Mouse (Mus musculus) kidney, embryonic 14.5 days (tissue): Measurements from ENCODE around the gene Rspo1. TPM values are rescaled to one million over a fixed set of nuclear protein-coding genes. Genes with fewer than 3 reads are reported as not detected.
A peak's percentile ranks its signal among the peaks of the same experiment; 100 is the strongest.

ENCODE experiments used
- ATAC-seq: fragments of 200-750 bp; cut with Nextera tagmentation; 2 replicates; pipeline ENCODE4 v1.8.0; 2017; ENCODE audit warnings: moderate number of reproducible peaks, mild to moderate bottlenecking, moderate TSS enrichment, moderate library complexity; ENCODE audit not compliant: low FRiP score, low TSS enrichment
- H3K27ac ChIP-seq: fragments of 300-500 bp; sonication (generic); 2 replicates; pipeline ENCODE4 v1.5.1; 2014; ENCODE audit warnings: low read depth, mild to moderate bottlenecking, low read length, moderate library complexity, mixed read lengths
- H3K27me3 ChIP-seq: fragments of 300-500 bp; sonication (generic); 2 replicates; pipeline ENCODE4 v1.6.1; 2014; ENCODE audit warnings: mild to moderate bottlenecking, low read length; ENCODE audit not compliant: control insufficient read depth, insufficient read depth
- H3K36me3 ChIP-seq: fragments of 300-500 bp; sonication (generic); 2 replicates; pipeline ENCODE4 v1.6.1; 2014; ENCODE audit warnings: low read length, mixed read lengths; ENCODE audit not compliant: control insufficient read depth, insufficient read depth
- H3K4me1 ChIP-seq: fragments of 300-500 bp; sonication (generic); 2 replicates; pipeline ENCODE4 v1.6.1; 2014; ENCODE audit warnings: low read length, mixed read lengths; ENCODE audit not compliant: control insufficient read depth, insufficient read depth
- H3K4me2 ChIP-seq: fragments of 300-500 bp; sonication (generic); replicated peaks from 2 replicates; pipeline ENCODE4 v1.6.1; 2014; ENCODE audit warnings: low read depth, mild to moderate bottlenecking, low read length
- H3K4me3 ChIP-seq: fragments of 300-500 bp; sonication (generic); 2 replicates; pipeline ENCODE4 v1.5.1; 2014; ENCODE audit warnings: mild to moderate bottlenecking, low read length
- H3K9ac ChIP-seq: fragments of 300-500 bp; sonication (generic); 2 replicates; pipeline ENCODE4 v1.6.1; 2014; ENCODE audit warnings: low read depth, mild to moderate bottlenecking, low read length, moderate library complexity
- H3K9me3 ChIP-seq: fragments of 300-500 bp; sonication (generic); 2 replicates; pipeline ENCODE4 v1.6.1; 2016; ENCODE audit warnings: low read length; ENCODE audit not compliant: control insufficient read depth
- WGBS: fragments of 180-500 bp; shearing (Covaris S2); extraction: QIAGEN DNeasy Blood & Tissue Kit; methylation state at CpG from one replicate; pipeline ENCODE4 v1.1.7; 2014; 5-methylcytosine and 5-hydroxymethylcytosine counted together
- polyA plus RNA-seq: library from polyadenylated mRNA; unstranded; fragments of >200 nt; fragmentation: Nextera tagmentation; extraction: Ambion mirVana; gene quantifications from 2 replicates; pipeline ENCODE4 v1.2.1, GENCODE M21; 2014

Gene Rspo1
- polyA plus RNA-seq, 1 experiment from 2014 or later, result 44.8 TPM

DNA sequence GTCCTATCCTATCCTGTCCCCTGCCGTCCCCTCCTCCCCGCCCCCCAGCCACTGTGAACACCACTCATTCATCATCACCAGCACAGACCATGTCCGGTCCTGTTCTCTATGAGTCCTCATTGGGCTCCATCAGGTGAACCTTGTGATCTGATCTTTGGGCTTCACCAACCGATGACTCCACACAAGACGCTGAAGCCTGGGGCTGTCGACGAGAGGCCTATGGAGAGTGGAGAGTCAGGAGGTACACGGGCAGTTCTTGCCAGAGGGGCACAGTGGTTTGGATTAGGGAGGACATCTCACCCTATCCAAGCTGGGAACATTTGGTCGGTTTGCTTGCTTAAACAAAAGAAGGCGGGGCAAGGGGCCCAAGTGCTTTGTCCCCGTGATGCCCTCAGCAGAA lies 16.0 kb upstream of the Rspo1 start:
- H3K4me3 ChIP-seq, result no peak overlapping the region
- peaks cover 2% of the 10 kb centered on the region for H3K4me1 ChIP-seq
- no peaks in the 10 kb centered on the region for H3K36me3 ChIP-seq
- H3K4me2 ChIP-seq, result no peak overlapping the region
- no peak overlapping the region for H3K27ac ChIP-seq
- no peaks in the 10 kb centered on the region for H3K9me3 ChIP-seq
- H3K9ac ChIP-seq, result no peak overlapping the region
- H3K27me3 ChIP-seq, result peaks cover 4% of the 10 kb centered on the region
- ATAC-seq, result no peak
- 68% methylated on average over 11 of the region's 11 CpGs for WGBS

GRCm38 (mm10) chr4:124970677-124971076 lies 15.6 kb upstream of the Rspo1 start:
- Histone ChIP-seq H3K27ac (no peak overlapping the region), H3K9ac (no peak overlapping the region), H3K4me1 (no peaks in the 10 kb centered on the region), H3K27me3 (peaks cover 4% of the 10 kb centered on the region), H3K9me3 (no peaks in the 10 kb centered on the region), H3K4me3 (no peak overlapping the region), H3K4me2 (no peak overlapping the region), H3K36me3 (no peaks in the 10 kb centered on the region)
- 44% methylated on average over 5 of the region's 5 CpGs for WGBS
- no peak for ATAC-seq

DNA sequence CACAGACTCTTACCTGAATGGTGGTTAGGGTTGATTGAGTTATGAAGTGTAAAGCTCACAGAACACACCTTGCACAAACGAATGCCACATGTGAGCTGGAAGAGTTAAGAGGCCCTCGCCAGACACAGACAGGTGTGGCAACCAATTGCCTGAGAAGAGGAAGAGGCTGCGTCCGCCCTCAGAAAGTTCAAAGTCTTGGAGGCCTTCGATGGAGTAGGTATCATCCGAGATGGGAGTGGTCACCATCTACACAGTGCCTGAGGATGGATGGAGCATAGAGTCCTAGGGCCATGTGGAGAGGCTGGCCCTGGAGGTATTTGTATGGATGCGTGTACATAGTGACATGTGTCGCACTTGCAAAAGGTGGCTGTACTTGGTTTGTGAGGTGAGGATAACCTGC lies 15.1 kb upstream of the Rspo1 start:
- Histone ChIP-seq H3K27me3 (peaks cover 4% of the 10 kb centered on the region), H3K9me3 (no peaks in the 10 kb centered on the region), H3K27ac (no peak overlapping the region), H3K36me3 (no peaks in the 10 kb centered on the region), H3K4me3 (no peak overlapping the region), H3K4me1 (no peaks in the 10 kb centered on the region), H3K4me2 (no peak overlapping the region), H3K9ac (no peak overlapping the region)
- ATAC-seq, result no peak
- 86% methylated on average over 8 of the region's 8 CpGs for WGBS

DNA sequence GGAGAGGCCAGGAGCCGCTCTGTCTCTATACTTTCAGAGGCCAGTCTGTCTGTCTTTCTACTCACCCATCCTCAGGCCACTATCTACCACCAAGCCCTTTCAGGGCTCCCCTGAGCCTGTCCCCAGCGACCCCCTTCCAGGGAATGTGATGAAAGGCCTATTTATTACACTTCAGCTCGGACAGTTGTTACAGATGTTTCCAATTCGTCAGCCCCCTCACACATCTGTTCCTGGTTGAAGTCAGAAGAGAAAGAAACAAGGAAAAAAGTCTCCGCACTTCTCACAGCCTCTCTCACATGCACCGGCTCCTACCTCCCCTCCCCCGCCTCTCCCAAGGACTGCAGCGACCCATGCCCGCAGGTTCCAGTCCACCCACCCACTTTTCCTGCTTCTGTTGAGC lies 13.9 kb upstream of the Rspo1 start:
- no peak overlapping the region for H3K4me3 ChIP-seq
- H3K36me3 ChIP-seq, result no peaks in the 10 kb centered on the region
- no peaks in the 10 kb centered on the region for H3K4me1 ChIP-seq
- no peak overlapping the region for H3K27ac ChIP-seq
- no peak overlapping the region for H3K9ac ChIP-seq
- 42% methylated on average over 9 of the region's 9 CpGs for WGBS
- H3K27me3 ChIP-seq, result peaks cover 4% of the 10 kb centered on the region
- H3K4me2 ChIP-seq, result no peak overlapping the region
- no peaks in the 10 kb centered on the region for H3K9me3 ChIP-seq
- no peak for ATAC-seq

DNA sequence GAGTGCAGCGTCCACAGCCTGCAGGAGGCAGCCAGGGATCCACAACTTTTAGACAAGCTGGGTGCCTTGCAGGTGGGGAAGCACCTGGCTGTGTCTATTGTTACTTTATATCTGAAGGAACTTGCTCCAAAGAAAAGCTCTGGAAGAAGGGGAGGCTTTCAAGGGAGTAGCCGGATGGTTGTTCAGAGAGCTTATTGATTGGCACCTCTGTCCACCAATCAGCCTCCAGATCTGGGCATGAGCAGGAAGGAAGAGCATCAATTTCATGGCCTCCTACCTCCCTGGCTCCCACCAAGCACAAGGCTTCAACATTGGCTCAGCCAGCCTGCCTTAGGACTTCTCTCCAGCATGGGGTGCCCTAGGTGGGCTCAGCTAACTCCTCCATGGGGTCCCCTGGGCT lies 12.9 kb upstream of the Rspo1 start:
- peaks cover 4% of the 10 kb centered on the region; the same call in 1 of the 2 replicates for H3K27me3 ChIP-seq
- WGBS, result 83% methylated on average over 2 of the region's 2 CpGs
- no peak for ATAC-seq

GRCm38 (mm10) chr4:124978201-124978600 lies 8.0 kb upstream of the Rspo1 start:
- Histone ChIP-seq H3K27ac (no peak overlapping the region), H3K9ac (no peak overlapping the region), H3K27me3 (peaks cover 8% of the 10 kb centered on the region; the same call in 1 of the 2 replicates), H3K4me3 (no peak overlapping the region), H3K4me1 (no peaks in the 10 kb centered on the region), H3K9me3 (no peaks in the 10 kb centered on the region), H3K36me3 (no peaks in the 10 kb centered on the region), H3K4me2 (no peak overlapping the region)
- 37% methylated on average over 5 of the region's 5 CpGs for WGBS
- no peak for ATAC-seq

More for the DNA sequence above, 12.9 kb upstream of the Rspo1 start:
- Histone ChIP-seq H3K4me3 (no peak overlapping the region), H3K9me3 (no peaks in the 10 kb centered on the region), H3K9ac (no peak overlapping the region), H3K36me3 (no peaks in the 10 kb centered on the region), H3K27ac (no peak overlapping the region), H3K4me2 (no peak overlapping the region), H3K4me1 (no peaks in the 10 kb centered on the region)

- Histone ChIP-seq H3K4me3 (no peak overlapping the region), H3K4me1 (peaks cover 18% of the 10 kb centered on the region; the same call in 1 of the 2 replicates), H3K27ac (no peak overlapping the region), H3K27me3 (peaks cover 59% of the 10 kb centered on the region), H3K9me3 (no peaks in the 10 kb centered on the region), H3K4me2 (no peak overlapping the region), H3K9ac (no peak overlapping the region), H3K36me3 (no peaks in the 10 kb centered on the region)
- ATAC-seq, result no peak
- WGBS, result 13% methylated on average over 9 of the region's 9 CpGs
These were observed 2.2 kb upstream of the Rspo1 start for GRCm38 (mm10) chr4:124983893-124984526.

- peak overlapping the region; percentile 77; the same call in 1 of the 2 replicates for H3K27ac ChIP-seq
- H3K4me1 ChIP-seq, result peaks cover 23% of the 10 kb centered on the region
- H3K27me3 ChIP-seq, result peaks cover 64% of the 10 kb centered on the region
These were observed 1.2 kb upstream of the Rspo1 start for GRCm38 (mm10) chr4:124984871-124985670.

More at GRCm38 (mm10) chr4:124984871-124985670, 1.2 kb upstream of the Rspo1 start:
- Histone ChIP-seq H3K9ac (no peak overlapping the region), H3K4me2 (peak overlapping the region; percentile 63), H3K4me3 (peak overlapping the region; percentile 52), H3K36me3 (no peaks in the 10 kb centered on the region), H3K9me3 (no peaks in the 10 kb centered on the region)
- WGBS, result 4% methylated on average over 18 of the region's 18 CpGs
- peak; percentile 44 for ATAC-seq
